Mouse (Mus musculus): ENCODE results near the gene Pcsk1. TPM values are rescaled to one million over a fixed set of nuclear protein-coding genes. Genes with fewer than 3 reads are reported as not detected.

Pcsk1 gene
- polyA plus RNA-seq, 1 experiment = 0.02 TPM

GRCm38 (mm10) chr13:75113114-75113513 lies 23.5 kb downstream of the Pcsk1 start:
- 26% methylated on average over 2 of the region's 2 CpGs for WGBS
- TF ChIP-seq CTCF (IDR thresholded peaks at IDR 0.05; ENCODE audit: extremely low read depth, insufficient read depth, insufficient read length, insufficient replicate concordance) (no peak), POLR2A (IDR thresholded peaks at IDR 0.05; ENCODE audit: low read depth, low read length) (no peak)

DNA sequence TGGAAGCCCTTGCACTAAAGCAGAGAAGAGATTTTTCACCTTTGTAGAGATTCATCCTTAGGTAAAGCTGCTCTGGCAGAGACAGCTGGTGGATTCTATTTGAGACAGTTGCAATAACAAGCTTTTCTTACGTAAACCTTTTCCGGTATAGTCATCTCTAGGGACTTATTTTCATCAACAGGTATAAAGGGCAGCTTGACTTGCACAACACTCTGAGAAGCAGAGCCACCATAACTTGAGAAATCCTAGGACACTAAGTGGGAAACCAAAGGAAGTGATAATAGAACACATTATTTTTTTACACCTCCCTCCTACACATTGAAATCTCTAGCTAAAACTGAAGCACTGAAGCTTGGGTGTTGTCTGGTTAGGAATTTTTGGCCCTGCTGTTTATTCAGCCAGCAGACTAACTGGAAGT lies 24.4 kb downstream of the Pcsk1 start:
- Histone ChIP-seq H3K4me1 (ENCODE audit: control insufficient read depth, insufficient read depth, insufficient read length) (no peaks in the 10 kb centered on the region), H3K27me3 (ENCODE audit: control insufficient read depth, insufficient read depth, low read length) (no peaks in the 10 kb centered on the region), H3K27ac (ENCODE audit: insufficient read depth, low read length) (no peak overlapping the region), H3K4me3 (ENCODE audit: extremely low read depth, insufficient read depth, insufficient read length) (no peak overlapping the region), H3K36me3 (ENCODE audit: control insufficient read depth, insufficient read depth, low read length) (no peaks in the 10 kb centered on the region)
- DNase-seq (ENCODE audit: low read depth in 1 of 2, low spot score in 2 of 2) = no peak
- WGBS = 95% methylated on average over 2 of the region's 2 CpGs
- TF ChIP-seq POLR2A (IDR thresholded peaks at IDR 0.05; ENCODE audit: low read depth, low read length) = no peak
- TF ChIP-seq CTCF (IDR thresholded peaks at IDR 0.05; ENCODE audit: extremely low read depth, insufficient read depth, insufficient read length, insufficient replicate concordance) = no peak

More at GRCm38 (mm10) chr13:75113114-75113513, 23.5 kb downstream of the Pcsk1 start:
- H3K36me3 ChIP-seq (ENCODE audit: control insufficient read depth, insufficient read depth, low read length) = no peaks in the 10 kb centered on the region
- DNase-seq (ENCODE audit: low read depth in 1 of 2, low spot score in 2 of 2) = no peak
- no peaks in the 10 kb centered on the region for H3K27me3 ChIP-seq (ENCODE audit: control insufficient read depth, insufficient read depth, low read length)
- H3K27ac ChIP-seq (ENCODE audit: insufficient read depth, low read length) = no peak overlapping the region
- H3K4me1 ChIP-seq (ENCODE audit: control insufficient read depth, insufficient read depth, insufficient read length) = no peaks in the 10 kb centered on the region
- no peak overlapping the region for H3K4me3 ChIP-seq (ENCODE audit: extremely low read depth, insufficient read depth, insufficient read length)

DNA sequence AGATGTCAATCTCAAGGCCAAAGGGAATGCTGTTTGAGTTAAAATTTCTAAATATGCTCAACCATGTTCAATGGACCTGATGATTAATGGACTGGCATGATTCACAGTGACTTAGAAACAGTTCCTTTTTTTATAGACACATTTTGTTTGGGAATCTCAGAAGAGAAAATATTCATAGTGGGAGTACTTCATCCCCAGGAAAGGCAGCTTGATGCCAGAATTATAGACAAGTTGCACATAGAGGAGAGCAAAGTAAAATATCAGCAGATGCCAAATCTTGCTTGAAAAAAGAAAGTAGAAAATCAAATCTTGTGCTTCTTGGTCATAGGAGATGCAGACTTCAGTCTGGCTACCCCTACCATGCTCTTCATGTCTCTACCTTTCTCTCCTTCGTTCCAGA lies 25.2 kb downstream of the Pcsk1 start:
- WGBS = 85% methylated on average over 1 of the region's 1 CpGs
- no peak for TF ChIP-seq CTCF (IDR thresholded peaks at IDR 0.05; ENCODE audit: extremely low read depth, insufficient read depth, insufficient read length, insufficient replicate concordance)
- TF ChIP-seq POLR2A (IDR thresholded peaks at IDR 0.05; ENCODE audit: low read depth, low read length) = no peak
- no peaks in the 10 kb centered on the region for H3K27me3 ChIP-seq (ENCODE audit: control insufficient read depth, insufficient read depth, low read length)
- no peaks in the 10 kb centered on the region for H3K36me3 ChIP-seq (ENCODE audit: control insufficient read depth, insufficient read depth, low read length)
- DNase-seq (ENCODE audit: low read depth in 1 of 2, low spot score in 2 of 2) = no peak
- no peak overlapping the region for H3K4me3 ChIP-seq (ENCODE audit: extremely low read depth, insufficient read depth, insufficient read length)
- H3K4me1 ChIP-seq (ENCODE audit: control insufficient read depth, insufficient read depth, insufficient read length) = no peaks in the 10 kb centered on the region
- no peak overlapping the region for H3K27ac ChIP-seq (ENCODE audit: insufficient read depth, low read length)

DNA sequence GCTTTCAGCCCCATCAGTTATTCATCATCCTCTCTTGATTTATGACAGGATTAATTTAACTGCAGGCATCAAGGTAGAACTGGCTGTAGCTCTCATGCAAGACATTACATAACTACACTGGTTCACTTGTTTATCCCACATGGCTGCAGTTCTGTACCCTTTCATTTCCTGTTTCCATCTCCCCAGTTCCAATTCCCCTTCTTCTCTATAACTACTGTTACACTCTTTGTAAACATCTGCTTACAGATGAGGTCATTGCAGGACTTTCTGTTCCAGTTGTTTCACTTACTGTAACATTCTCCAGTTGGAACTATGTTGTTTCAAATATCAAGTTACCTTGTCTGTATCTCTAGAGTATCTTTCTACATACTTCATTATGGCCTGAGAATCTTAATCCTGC lies 46.2 kb downstream of the Pcsk1 start:
- no peak overlapping the region for H3K27ac ChIP-seq (ENCODE audit: insufficient read depth, low read length)
- H3K4me3 ChIP-seq (ENCODE audit: extremely low read depth, insufficient read depth, insufficient read length) = no peak overlapping the region
- DNase-seq (ENCODE audit: low read depth in 1 of 2, low spot score in 2 of 2) = no peak
- TF ChIP-seq CTCF (IDR thresholded peaks at IDR 0.05; ENCODE audit: extremely low read depth, insufficient read depth, insufficient read length, insufficient replicate concordance) (no peak), POLR2A (IDR thresholded peaks at IDR 0.05; ENCODE audit: low read depth, low read length) (no peak)
- H3K4me1 ChIP-seq (ENCODE audit: control insufficient read depth, insufficient read depth, insufficient read length) = no peaks in the 10 kb centered on the region
- H3K27me3 ChIP-seq (ENCODE audit: control insufficient read depth, insufficient read depth, low read length) = no peaks in the 10 kb centered on the region
- no peaks in the 10 kb centered on the region for H3K36me3 ChIP-seq (ENCODE audit: control insufficient read depth, insufficient read depth, low read length)

DNA sequence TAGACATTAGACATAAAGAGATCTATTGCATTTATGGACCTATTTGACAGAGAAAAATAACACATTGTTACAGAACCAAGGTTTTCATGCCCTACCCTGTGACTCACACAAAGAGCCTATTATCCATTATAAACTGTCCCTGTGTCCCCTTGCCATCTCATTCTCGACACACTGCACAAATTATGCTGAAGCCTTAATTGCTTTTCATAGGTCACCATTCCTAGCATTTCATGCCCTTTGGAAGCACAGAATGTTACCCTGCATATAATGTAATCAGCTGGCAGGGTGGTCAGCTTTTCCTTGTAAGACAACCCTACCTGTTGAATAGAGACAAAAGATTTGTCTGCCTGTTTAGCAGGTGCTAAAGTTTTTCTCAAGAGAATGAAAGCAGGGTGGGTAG lies 71.0 kb downstream of the Pcsk1 start:
- no peaks in the 10 kb centered on the region for H3K4me1 ChIP-seq (ENCODE audit: control insufficient read depth, insufficient read depth, insufficient read length)
- no peak for DNase-seq (ENCODE audit: low read depth in 1 of 2, low spot score in 2 of 2)
- H3K36me3 ChIP-seq (ENCODE audit: control insufficient read depth, insufficient read depth, low read length) = no peaks in the 10 kb centered on the region
- no peak for TF ChIP-seq POLR2A (IDR thresholded peaks at IDR 0.05; ENCODE audit: low read depth, low read length)
- TF ChIP-seq CTCF (IDR thresholded peaks at IDR 0.05; ENCODE audit: extremely low read depth, insufficient read depth, insufficient read length, insufficient replicate concordance) = no peak
- H3K4me3 ChIP-seq (ENCODE audit: extremely low read depth, insufficient read depth, insufficient read length) = no peak overlapping the region
- no peaks in the 10 kb centered on the region for H3K27me3 ChIP-seq (ENCODE audit: control insufficient read depth, insufficient read depth, low read length)
- WGBS = 56% methylated on average over 1 of the region's 1 CpGs
- H3K27ac ChIP-seq (ENCODE audit: insufficient read depth, low read length) = no peak overlapping the region

DNA sequence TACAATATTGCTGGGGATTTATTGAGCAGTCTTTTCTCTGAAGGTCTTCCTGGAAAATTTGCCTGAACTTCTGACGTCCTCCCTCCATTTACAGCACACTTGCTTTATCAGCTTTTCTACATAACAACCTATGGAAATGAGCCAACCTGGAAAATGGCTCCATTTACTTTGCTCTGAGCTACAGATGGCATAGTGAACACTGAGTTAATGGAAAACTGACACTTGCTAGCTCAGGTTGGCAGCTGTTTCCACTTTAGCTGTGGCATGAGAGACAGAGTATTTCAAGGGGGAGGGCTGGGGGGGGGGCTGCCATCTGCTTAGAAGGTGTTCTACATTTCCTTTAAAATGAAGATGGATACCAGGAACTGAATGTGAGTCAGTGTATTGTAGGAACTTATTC lies 73.8 kb downstream of the Pcsk1 start:
- H3K4me1 ChIP-seq (ENCODE audit: control insufficient read depth, insufficient read depth, insufficient read length) = no peaks in the 10 kb centered on the region
- no peak overlapping the region for H3K4me3 ChIP-seq (ENCODE audit: extremely low read depth, insufficient read depth, insufficient read length)
- no peak for DNase-seq (ENCODE audit: low read depth in 1 of 2, low spot score in 2 of 2)
- no peak overlapping the region for H3K27ac ChIP-seq (ENCODE audit: insufficient read depth, low read length)
- no peak for TF ChIP-seq CTCF (IDR thresholded peaks at IDR 0.05; ENCODE audit: extremely low read depth, insufficient read depth, insufficient read length, insufficient replicate concordance)
- TF ChIP-seq POLR2A (IDR thresholded peaks at IDR 0.05; ENCODE audit: low read depth, low read length) = no peak
- no peaks in the 10 kb centered on the region for H3K36me3 ChIP-seq (ENCODE audit: control insufficient read depth, insufficient read depth, low read length)
- WGBS = 61% methylated on average over 1 of the region's 1 CpGs
- H3K27me3 ChIP-seq (ENCODE audit: control insufficient read depth, insufficient read depth, low read length) = no peaks in the 10 kb centered on the region

All from spleen, adult 2 months (tissue).